Mouse (Mus musculus): Measurements from ENCODE around the gene Nbas.
A peak's percentile ranks its signal among the peaks of the same experiment; 100 is the strongest.

- TF ChIP-seq CTCF (IDR thresholded peaks at IDR 0.05; ENCODE audit: low read depth) = peak; percentile 52
- no peak for TF ChIP-seq EP300 (IDR thresholded peaks at IDR 0.05; ENCODE audit: low read depth)
Observed at GRCm38 (mm10) chr12:13626803-13627706, 358.1 kb downstream of the Nbas start.

All from liver, postnatal 0 days (tissue).